Mouse (Mus musculus): Measurements from ENCODE around the gene Akt2.

DNA sequence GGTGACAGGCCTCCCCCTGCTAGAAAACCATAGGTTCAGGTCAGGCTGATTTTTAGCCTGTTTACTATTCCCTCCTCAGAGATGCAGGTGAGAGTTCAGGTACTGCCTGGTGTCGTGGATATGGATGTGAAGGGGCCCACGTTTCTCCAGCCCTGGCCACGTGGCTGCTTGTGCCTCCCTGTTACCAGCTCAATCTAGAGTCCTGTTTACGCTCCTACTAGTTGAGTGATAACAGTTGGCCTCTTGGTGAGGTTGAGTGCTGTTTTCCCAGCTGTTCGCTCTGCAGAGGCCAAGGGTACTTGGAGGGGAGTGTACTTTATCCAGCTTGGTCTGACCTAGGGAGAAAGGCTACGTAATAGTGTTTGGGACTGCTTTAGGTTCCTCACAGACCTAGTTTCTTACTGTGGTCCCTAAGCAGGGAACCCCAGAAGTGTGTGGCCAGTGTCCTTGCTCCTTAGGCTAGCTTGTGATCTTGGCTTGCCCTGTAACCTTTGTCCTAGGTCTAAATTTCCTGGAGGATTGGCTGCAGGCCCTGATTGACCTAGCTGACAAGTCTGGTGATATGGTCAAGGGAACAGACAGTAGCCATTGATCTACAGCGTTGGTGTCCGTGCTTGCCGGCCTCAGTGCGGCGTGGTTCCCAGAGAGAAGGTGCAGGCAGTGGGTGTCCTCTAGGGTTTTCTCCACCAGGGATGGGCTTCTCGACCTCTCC is 1.7 kb downstream of the Akt2 start:
- TF ChIP-seq CTCF (IDR thresholded peaks at IDR 0.05) (no peak), POLR2A (IDR thresholded peaks at IDR 0.05; ENCODE audit: insufficient read depth, low read depth, low read length) (no peak)

Data from heart, adult 2 months (tissue).